Mouse (Mus musculus) monocyte, adult 5-6 weeks (primary cell): ENCODE measurements at regions not wholly inside any gene's neighbourhood (a gene's known extent, or its start where the extent isn't known, plus 50 kb on each side); places are given as distances from the start of the nearest gene placed in this dataset.

Experiments
- ATAC-seq: fragments of 153-309, 156-312 bp; replicated peaks from 2 replicates; pipeline ENCODE4 v1.8.0; 2017; ENCODE audit warnings: mild to moderate bottlenecking; ENCODE audit not compliant: low TSS enrichment, insufficient number of reproducible peaks, severe bottlenecking, poor library complexity, low FRiP score

DNA sequence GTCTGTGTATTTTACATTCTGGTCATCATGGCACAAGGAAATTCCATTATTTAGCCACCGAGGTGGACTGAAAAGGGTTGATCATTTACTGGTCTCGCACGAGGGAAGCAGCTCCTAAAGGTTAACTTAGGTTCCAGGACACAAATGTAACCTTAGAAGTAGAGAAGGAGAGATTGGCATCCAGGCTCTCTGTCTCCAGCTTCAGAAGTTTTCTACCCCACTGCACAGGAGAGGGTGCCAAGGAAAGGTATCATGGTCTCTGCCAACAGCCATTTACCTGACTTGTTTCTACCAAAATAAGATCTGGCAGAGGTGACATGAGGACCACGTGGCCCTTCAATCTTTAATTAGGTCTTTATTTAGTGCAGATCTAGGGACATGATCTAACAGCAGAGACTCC lies 218.0 kb upstream of the Prep start:
- ATAC-seq = no peak

GRCm38 (mm10) chr10:44846765-44847164 lies 220.2 kb upstream of the Prep start:
- no peak for ATAC-seq

GRCm38 (mm10) chr10:44846149-44846548 lies 220.9 kb upstream of the Prep start:
- ATAC-seq = no peak

DNA sequence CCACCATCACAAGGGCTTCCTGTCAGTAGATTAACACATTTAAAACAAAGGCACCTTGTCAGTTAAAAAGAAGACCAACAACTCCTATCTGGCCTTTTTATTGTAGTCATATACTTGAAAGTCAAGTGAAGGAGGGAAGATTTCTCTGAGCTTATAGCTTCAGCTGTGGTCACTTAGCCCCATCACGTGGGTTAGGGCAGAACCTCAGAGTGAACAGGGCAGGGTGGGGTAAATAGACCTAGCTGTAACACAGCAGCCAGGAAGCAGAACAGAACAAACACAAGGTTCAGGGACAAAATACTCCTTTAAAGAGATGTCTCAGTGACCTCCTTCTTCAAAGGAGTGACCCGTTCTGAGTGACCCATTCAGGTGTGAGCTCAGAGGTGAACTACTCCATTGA lies 226.6 kb upstream of the Prep start:
- ATAC-seq = no peak

DNA sequence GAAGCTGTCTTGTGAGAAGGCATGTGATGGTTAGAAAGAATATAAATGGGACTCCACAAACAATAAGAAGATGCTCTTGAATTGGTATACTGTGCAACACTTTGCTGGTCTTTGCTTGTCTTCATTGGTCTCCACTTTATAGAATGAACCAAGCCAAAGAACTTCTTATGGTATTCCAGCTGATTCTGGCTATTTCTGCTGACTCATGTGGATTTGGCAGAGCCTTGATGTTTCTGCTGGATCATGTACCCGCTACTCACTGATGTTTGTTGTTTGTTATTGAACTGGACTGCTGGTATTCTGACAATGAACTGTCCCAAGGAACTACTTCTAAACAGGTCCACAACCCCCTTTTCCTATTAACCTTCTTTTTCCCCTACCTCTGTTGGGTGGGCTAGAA lies 234.5 kb upstream of the Prep start:
- no peak for ATAC-seq

GRCm38 (mm10) chr10:44826271-44826670 lies 240.7 kb upstream of the Prep start:
- no peak for ATAC-seq

DNA sequence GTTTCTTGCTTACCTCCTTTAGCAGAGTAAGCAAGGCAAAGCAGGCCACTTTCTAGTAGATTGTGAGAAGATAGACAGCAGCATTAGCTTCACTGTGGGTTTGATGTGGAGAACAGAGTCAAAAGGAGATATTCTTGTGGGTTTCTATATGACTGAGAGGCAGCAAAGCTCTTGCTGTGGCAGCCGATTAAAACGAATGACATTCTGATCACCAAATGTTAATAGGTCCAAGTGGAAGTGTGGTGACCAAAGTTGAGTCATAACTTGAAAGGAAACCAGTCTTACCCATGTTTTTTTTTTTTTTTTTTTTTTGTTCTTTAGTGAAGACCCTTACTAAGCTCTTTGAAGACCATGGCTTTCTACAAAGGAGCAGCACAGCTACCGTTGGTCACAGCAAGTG lies 245.3 kb upstream of the Prep start:
- peak; percentile 70 for ATAC-seq

- no peak for ATAC-seq
These were observed 246.6 kb upstream of the Prep start for GRCm38 (mm10) chr10:44820379-44820778.

GRCm38 (mm10) chr10:44819361-44819760 lies 247.6 kb upstream of the Prep start:
- ATAC-seq = no peak

- no peak for ATAC-seq
These were observed 248.4 kb upstream of the Prep start for GRCm38 (mm10) chr10:44818615-44819014.

DNA sequence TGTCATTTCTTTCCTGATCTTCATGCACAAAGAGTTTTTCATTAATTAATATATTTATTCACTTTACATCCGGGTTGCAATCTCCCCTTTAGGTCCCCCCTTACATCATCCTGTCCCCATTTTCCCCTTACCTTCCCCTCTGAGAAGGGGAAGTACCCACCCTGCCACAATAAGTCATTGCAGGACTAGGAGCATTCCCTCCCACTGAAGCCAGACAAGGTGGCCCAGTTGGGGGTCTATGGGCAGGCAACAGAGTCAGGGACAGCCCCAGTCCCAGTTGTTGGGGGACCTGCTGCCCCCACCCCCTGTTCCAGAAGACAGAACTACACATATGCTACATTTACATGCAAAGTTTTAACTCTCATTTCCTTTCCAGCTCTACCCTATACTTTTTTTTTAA lies 267.9 kb upstream of the Prdm1 start:
- no peak for ATAC-seq

GRCm38 (mm10) chr10:44785386-44785785 lies 257.1 kb upstream of the Prdm1 start:
- ATAC-seq = no peak

DNA sequence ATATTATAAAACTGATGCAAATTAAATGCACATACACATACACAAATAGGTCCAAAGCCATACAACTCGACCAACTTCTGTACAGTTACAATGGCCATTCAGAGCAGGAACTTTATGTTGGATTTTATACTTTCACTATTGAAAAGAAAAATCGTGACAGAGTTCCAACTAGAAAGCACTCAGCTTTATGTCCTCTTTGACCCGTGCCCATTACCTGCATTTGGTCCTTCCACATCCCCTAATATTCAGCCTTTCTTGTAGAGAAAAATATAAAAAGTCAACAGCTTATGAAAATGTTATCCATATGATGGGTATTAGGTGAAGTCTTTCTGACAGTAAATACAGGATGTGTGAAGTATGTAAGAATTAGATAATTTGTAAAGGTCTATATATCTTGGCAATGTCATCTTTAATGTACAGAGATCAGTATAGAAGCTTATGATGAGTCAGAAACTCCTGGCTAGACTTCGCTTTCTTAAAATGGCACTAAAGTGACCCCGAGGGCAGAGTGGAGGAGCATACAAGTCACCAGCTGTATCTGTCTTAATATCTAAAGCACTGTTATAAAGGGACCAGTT lies 252.2 kb upstream of the Prdm1 start:
- ATAC-seq = no peak

- ATAC-seq = no peak
These were observed 251.4 kb upstream of the Prdm1 start for GRCm38 (mm10) chr10:44779568-44780207.

- no peak; the same call in 1 of the 2 replicates for ATAC-seq
These were observed 248.9 kb upstream of the Prdm1 start for GRCm38 (mm10) chr10:44777214-44777613.

DNA sequence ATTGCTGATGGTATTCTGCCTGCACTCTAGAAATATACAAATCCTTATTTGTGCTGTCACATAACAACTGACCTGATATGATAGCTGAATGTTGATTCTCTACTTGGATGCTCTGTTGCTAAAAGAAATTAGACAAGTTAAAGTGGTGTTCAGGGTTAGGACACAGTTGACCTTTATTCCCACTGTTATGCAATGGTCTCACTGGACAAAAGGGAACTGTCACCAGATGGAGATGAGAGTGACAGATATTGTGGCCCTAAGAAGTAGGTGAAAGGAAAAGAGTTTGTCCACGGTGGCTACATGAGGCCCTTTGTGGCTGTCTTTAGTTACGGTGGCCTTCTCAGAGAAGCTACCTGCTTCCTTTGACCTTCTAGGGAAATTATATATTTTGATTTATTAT lies 247.9 kb upstream of the Prdm1 start:
- ATAC-seq = peak; percentile 89

DNA sequence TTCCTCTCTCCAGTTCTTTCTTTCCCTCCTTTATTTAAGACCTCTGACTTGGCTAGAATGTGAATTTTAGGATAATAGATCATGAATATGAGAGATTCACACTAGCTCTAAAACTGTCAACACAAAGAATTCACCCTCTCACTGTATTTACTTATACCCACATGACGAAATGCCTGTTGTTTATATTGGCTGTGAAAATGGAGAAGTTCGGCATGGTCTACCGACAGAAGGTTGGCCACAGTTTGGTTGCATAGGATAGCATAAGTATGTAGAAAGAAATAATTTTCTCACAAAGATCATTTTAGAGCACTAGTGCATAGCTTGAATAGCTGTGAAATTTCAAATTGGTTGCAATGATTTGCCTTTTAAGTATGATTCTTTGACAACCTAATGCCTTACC lies 237.2 kb upstream of the Prdm1 start:
- ATAC-seq = no peak

DNA sequence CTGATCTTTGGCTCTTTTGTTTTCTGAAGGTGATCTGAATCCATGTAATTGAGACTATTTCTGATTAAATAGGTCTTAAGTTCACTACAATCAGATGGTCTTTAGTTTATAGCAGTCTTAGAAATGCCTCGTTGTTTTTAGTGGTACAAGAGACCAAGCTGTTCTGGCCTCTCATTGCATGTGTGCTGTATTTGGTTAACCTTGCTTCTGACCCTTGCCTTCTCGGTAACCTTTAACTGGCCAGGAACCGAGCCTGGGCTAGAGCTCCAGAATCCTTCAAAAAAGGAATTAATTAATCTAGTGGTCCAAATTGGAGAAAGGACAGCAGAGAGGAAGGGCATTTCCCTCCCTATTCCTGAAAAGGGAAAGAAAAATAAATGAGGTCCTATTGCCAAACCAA lies 234.8 kb upstream of the Prdm1 start:
- no peak for ATAC-seq

- ATAC-seq = no peak
These were observed 233.8 kb upstream of the Prdm1 start for GRCm38 (mm10) chr10:44762068-44762467.

DNA sequence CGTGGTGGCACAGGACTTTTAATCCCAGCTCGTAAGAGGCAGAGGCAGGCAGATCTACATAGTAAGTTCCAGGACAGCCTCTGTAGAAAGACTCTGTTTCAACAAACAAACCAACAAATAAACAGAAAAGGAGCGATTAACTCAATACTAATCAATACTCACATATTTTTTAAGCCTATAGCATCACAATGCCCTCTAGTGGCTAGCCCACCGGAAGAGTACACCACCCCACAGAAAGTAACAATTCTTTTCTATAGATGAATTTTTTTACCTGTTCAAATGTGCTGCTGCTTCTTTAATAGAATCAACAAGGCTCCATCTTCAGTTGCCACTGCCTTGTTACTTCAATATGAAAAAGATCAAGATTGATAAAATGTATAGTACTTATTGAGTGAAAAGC lies 233.0 kb upstream of the Prdm1 start:
- ATAC-seq = no peak
